Mouse (Mus musculus): Measurements from ENCODE around the gene Tmco5b. TPM values are rescaled to one million over a fixed set of nuclear protein-coding genes. Genes with fewer than 3 reads are reported as not detected.

Tmco5b gene
- not detected for polyA plus RNA-seq (2017; shearing (Covaris generic))

DNA sequence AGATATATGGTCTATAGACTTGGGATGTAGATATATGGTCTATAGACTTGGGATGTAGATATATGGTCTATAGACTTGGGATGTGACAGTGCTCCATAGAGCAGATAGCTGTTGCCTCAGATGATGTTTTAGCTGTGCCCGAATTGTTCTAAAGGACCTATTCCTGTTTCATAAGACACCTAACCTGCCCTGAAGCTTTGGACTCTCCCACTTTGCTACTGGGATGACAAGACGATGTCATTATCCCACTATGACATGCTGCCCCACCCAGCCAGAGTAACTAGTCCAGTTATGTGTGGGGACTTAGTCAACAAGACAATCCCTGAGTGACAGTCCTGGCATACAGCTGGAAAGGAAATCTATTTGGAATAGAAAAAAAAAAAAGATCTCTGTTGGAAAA is at the start of gene Tmco5b:
Tmco5b (plus strand) TSS at position 301 of the 400 bp plus-strand sequence.

Other genes starting within 250 kb of the Tmco5b start
- gene Ryr3, start 68.6 kb upstream of the Tmco5b start, polyA plus RNA-seq (2017; shearing (Covaris generic)) = 0.50 TPM
- 0.30 TPM for gene Fmn1, start 42.0 kb downstream of the Tmco5b start, polyA plus RNA-seq (2017; shearing (Covaris generic))

Measured in naive thymus-derived CD4-positive, alpha-beta T cell, adult 5 months (primary cell).